Mouse (Mus musculus) left cerebral cortex, postnatal 25 days (tissue): ENCODE results near the gene Icosl. TPM values are rescaled to one million over a fixed set of nuclear protein-coding genes. Genes with fewer than 3 reads are reported as not detected.
"Not testable (repeated sequence)": the region's sequence is repeated elsewhere in the genome, so short reads cannot be mapped to it uniquely, and the experiment has no call there.

Experiments
- DNase-seq, 2 experiments: peaks; one replicate each; pipeline ENCODE4 v3.0.0; 2022; ENCODE audit warnings: low spot score in 2 of 2, mixed read lengths in 1 of 2
- intact Hi-C: fragments of 180-260 bp; cut with DNase I; formaldehyde crosslinking; loops from one replicate; pipeline ENCODE4 v1.15.1; 2025
- total RNA-seq, 2 experiments: library from RNA; stranded (reverse); gene quantifications; 2 replicates each; pipeline ENCODE4 v1.2.3; 2021

Icosl gene
- total RNA-seq, 2 experiments from 2014 or later = 1.6 to 1.9 TPM

- no peak for DNase-seq
These were observed 1.9 kb upstream of the Icosl start for GRCm38 (mm10) chr10:78067226-78067625.

DNA sequence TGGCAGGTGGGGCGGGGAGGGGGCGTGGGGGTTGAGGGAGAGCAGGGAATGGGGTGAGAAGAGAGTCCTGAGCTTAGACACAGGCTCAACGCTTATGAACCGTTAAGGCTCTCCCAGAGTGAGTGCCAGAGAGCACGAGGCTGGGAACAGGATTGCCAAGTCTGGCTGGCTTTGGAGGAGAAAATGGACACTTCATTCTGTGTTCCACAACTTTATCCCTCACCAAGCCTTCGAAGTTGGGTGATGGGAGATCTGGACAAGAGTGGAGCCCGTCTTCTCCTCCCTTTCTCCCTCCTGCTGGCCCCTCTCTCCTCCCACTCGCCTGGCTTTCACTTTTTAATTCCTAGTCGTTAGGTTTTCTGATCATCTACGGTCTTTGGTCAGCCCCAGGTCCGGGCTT is 561 bp upstream of the Icosl start:
- DNase-seq = no peak
- intact Hi-C loops = no loop called here

More at GRCm38 (mm10) chr10:78067226-78067625, 1.9 kb upstream of the Icosl start:
- intact Hi-C loops = no loop called here

- no peak for DNase-seq
- intact Hi-C loops = no loop called here
These were observed 5.0 kb downstream of the Icosl start for GRCm38 (mm10) chr10:78074151-78074550.

DNA sequence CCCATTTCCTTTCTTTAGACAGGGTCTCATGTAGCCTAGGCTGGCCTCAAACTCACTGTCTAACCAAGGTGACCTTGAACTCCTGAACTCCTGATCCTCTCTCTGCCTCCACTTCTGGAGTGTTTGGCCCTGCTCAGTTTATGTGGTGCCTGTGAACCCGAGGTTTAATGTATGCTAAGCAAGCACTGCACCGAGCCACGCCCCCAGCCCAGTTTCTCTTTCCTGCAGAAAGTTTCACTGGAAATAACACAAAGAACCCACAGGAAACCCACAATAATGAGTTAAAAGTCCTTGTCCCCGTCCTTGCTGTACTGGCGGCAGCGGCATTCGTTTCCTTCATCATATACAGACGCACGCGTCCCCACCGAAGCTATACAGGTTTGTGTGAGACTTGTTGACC is 5.9 kb downstream of the Icosl start:
- intact Hi-C loops = no loop called here

GRCm38 (mm10) chr10:78077862-78078261 is 8.8 kb downstream of the Icosl start:
- no peak for DNase-seq
- intact Hi-C loops = no loop called here

More for the DNA sequence above, 5.9 kb downstream of the Icosl start:
- DNase-seq = no peak

GRCm38 (mm10) chr10:78078276-78078675 is 9.2 kb downstream of the Icosl start:
- intact Hi-C loops = no loop called here
- DNase-seq = no peak

- intact Hi-C loops = no loop called here
- no peak for DNase-seq
These were observed 11.0 kb downstream of the Icosl start for GRCm38 (mm10) chr10:78079955-78080591.

- no peak for DNase-seq
- intact Hi-C loops = no loop called here
These were observed 15.0 kb downstream of the Icosl start for GRCm38 (mm10) chr10:78084073-78084472.

DNA sequence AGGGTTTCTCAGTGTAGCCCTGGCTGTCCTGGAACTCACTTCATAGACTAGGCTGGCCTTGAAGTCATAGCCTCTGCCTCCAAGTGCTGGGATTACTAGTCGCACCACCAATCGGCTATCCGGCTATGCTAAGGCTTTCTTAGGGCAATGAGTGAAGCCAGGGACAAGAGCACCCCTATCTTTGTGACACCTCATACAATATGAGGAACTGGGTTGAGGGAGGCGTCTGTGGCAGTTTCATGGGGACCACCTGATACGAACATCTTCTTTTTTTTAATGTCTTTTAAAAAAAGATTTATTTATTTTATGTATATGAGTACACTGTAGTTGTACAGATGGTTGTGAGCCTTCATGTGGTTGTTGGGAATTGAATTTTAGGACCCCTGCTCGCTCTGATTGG is 16.6 kb downstream of the Icosl start:
- intact Hi-C loops = no loop called here

GRCm38 (mm10) chr10:78086444-78087061 is 17.5 kb downstream of the Icosl start:
- DNase-seq = no peak
- intact Hi-C loops = no loop called here

More for the DNA sequence above, 16.6 kb downstream of the Icosl start:
- DNase-seq = no peak

GRCm38 (mm10) chr10:78087101-78087511 is 18.0 kb downstream of the Icosl start:
- intact Hi-C loops = no loop called here
- DNase-seq = peak in 1 of 2 experiments; percentile 39

GRCm38 (mm10) chr10:78090246-78090645 is 21.1 kb downstream of the Icosl start:
- intact Hi-C loops = no loop called here
- DNase-seq = no peak

GRCm38 (mm10) chr10:78090706-78091491 is 21.8 kb downstream of the Icosl start:
- intact Hi-C loops = no loop called here
- no peak for DNase-seq

- DNase-seq = no peak
- intact Hi-C loops = no loop called here
These were observed 23.0 kb downstream of the Icosl start for GRCm38 (mm10) chr10:78091865-78092724.

- DNase-seq = no peak
- intact Hi-C loops = no loop called here
These were observed 23.6 kb downstream of the Icosl start for GRCm38 (mm10) chr10:78092725-78093029.

GRCm38 (mm10) chr10:78095221-78095620 is 26.1 kb downstream of the Icosl start:
- intact Hi-C loops = loop anchor here (1.0 kb wide), 1 partner anchor 47 kb away; no protein-coding TSS in a partner anchor
- DNase-seq = no peak

DNA sequence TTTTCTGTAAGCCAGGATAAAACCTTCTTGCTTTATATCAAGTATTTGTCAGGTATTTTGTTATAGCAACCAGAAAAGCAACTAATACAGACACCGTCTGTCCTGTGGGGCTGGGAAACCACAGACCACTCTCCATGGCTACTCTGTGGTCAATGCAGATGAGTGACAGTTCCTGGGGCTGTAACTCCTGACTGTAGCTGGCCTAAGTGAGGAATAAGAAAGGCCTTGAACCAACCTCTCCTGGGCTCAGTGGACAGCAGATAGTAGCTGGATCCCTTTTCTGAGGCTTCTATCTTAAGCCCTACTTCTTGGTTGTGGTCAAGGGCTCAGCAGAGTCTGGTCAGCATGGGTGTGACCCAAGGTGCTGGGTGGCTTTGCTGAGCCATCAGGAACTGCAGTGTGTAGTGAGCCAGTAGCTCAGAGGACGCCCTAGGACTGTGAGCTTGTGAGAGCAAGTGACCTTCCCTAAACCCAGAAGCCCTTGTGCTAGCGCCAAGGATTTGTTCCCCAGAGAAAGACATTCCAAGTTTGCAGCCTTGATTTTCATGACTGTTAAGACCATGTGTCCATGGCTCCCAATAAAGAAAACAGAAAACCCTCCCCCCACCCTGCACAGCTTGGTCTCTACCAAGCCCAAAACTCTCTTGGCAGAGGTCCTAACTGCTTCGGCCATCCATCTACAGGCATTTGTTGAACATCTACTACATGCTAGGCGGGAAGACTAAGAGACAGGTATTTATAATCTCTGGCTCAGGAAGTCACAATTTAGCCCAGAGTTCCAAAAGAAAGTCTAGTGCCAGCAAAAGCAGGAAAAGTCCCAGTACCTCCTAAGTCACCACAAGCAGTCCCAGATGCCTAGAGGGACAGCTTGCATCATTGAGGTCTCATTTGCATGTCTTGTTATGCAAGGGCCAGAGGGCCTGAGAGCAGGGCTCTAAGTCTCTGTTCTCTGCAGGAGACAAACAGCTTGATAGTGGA is 27.1 kb downstream of the Icosl start:
- intact Hi-C loops = loop anchor here (1.0 kb wide), 1 partner anchor 46 kb away; no protein-coding TSS in a partner anchor
- DNase-seq = no peak

GRCm38 (mm10) chr10:78099860-78100259 is 30.8 kb downstream of the Icosl start:
- intact Hi-C loops, DNase-seq: not testable (repeated sequence)
